Mouse (Mus musculus) layer of hippocampus, postnatal 10 days (tissue): ENCODE data around the gene Rpl10-ps3. TPM values are rescaled to one million over a fixed set of nuclear protein-coding genes. Genes with fewer than 3 reads are reported as not detected.

Source experiments
- DNase-seq, 2 experiments: peaks; one replicate each; pipeline ENCODE4 v3.0.0; 2021; ENCODE audit warnings: low spot score in 2 of 2
- long read RNA-seq: library from polyadenylated mRNA; stranded (forward); transcript quantifications from one replicate; pipeline ENCODE4 v2.0.0, GENCODE M21; 2023
- total RNA-seq, 2 experiments: library from RNA; stranded (reverse); gene quantifications; 2 replicates each; pipeline ENCODE4 v1.2.3; 2021

The Rpl10-ps3 gene
- 100 to 1,000 TPM; 384 to 390 TPM for total RNA-seq
- long read RNA-seq, transcript Rpl10-ps3-201 (1 exons, 768 nt), result major isoform, 123 of 123 reads
- long read RNA-seq, partial matches to known transcripts, result 0 of 123 reads
- long read RNA-seq, other reads (novel, unspliced or antisense), result 0 of 123 reads

- no peak for DNase-seq
Measured at GRCm38 (mm10) chr9:50344868-50345267, at the start of gene Rpl10-ps3. TSS of gene Rpl10-ps3 (minus strand) at chr9:50344968.

GRCm38 (mm10) chr9:50375598-50375997 lies 30.8 kb upstream of the Rpl10-ps3 start:
- DNase-seq, result no peak

- no peak for DNase-seq
Measured at GRCm38 (mm10) chr9:50374666-50375065, 29.9 kb upstream of the Rpl10-ps3 start.

- DNase-seq, result no peak
Measured at GRCm38 (mm10) chr9:50368551-50369297, 24.0 kb upstream of the Rpl10-ps3 start.

GRCm38 (mm10) chr9:50365059-50365780 lies 20.5 kb upstream of the Rpl10-ps3 start:
- no peak for DNase-seq

GRCm38 (mm10) chr9:50363962-50364361 lies 19.2 kb upstream of the Rpl10-ps3 start:
- no peak for DNase-seq

- DNase-seq, result no peak
Measured at GRCm38 (mm10) chr9:50363259-50363658, 18.5 kb upstream of the Rpl10-ps3 start.

GRCm38 (mm10) chr9:50362556-50362955 lies 17.8 kb upstream of the Rpl10-ps3 start:
- DNase-seq, result no peak

- no peak for DNase-seq
Measured at GRCm38 (mm10) chr9:50360370-50360769, 15.6 kb upstream of the Rpl10-ps3 start.

- no peak for DNase-seq
Measured at GRCm38 (mm10) chr9:50357331-50357730, 12.6 kb upstream of the Rpl10-ps3 start.

GRCm38 (mm10) chr9:50351746-50352145 lies 7.0 kb upstream of the Rpl10-ps3 start:
- DNase-seq, result no peak

- no peak for DNase-seq
Measured at GRCm38 (mm10) chr9:50350571-50350970, 5.8 kb upstream of the Rpl10-ps3 start.

GRCm38 (mm10) chr9:50349156-50349555 lies 4.4 kb upstream of the Rpl10-ps3 start:
- DNase-seq, result no peak

GRCm38 (mm10) chr9:50348256-50348655 lies 3.5 kb upstream of the Rpl10-ps3 start:
- no peak for DNase-seq

- DNase-seq, result no peak
Measured at GRCm38 (mm10) chr9:50335539-50336325, 9.0 kb downstream of the Rpl10-ps3 start.

- peak; percentile 39 to 53 for DNase-seq
Measured at GRCm38 (mm10) chr9:50333413-50333812, 11.4 kb downstream of the Rpl10-ps3 start.

- no peak for DNase-seq
Measured at GRCm38 (mm10) chr9:50324355-50325225, 20.2 kb downstream of the Rpl10-ps3 start.

- no peak for DNase-seq
Measured at GRCm38 (mm10) chr9:50320729-50321128, 24.0 kb downstream of the Rpl10-ps3 start.

- DNase-seq, result no peak
Measured at GRCm38 (mm10) chr9:50319506-50319905, 25.3 kb downstream of the Rpl10-ps3 start.

- no peak for DNase-seq
Measured at GRCm38 (mm10) chr9:50317299-50317698, 27.5 kb downstream of the Rpl10-ps3 start.
